Mouse (Mus musculus) layer of hippocampus, postnatal 25 days (tissue): Measurements from ENCODE around the gene Tgfbr1. TPM values are rescaled to one million over a fixed set of nuclear protein-coding genes. Genes with fewer than 3 reads are reported as not detected.
A peak's percentile ranks its signal among the peaks of the same experiment; 100 is the strongest.
"Not testable (repeated sequence)": the region's sequence is repeated elsewhere in the genome, so short reads cannot be mapped to it uniquely, and the experiment has no call there.

Experiments
- DNase-seq, 2 experiments: peaks; one replicate each; pipeline ENCODE4 v3.0.0; 2022; ENCODE audit warnings: mixed read lengths in 2 of 2, low spot score in 1 of 2; ENCODE audit errors: extremely low spot score in 1 of 2
- total RNA-seq, 2 experiments: library from RNA; stranded (reverse); gene quantifications; 2 replicates each; pipeline ENCODE4 v1.2.3; 2021

The Tgfbr1 gene
- total RNA-seq, 2 experiments from 2014 or later, result 25.2 to 28.4 TPM

GRCm38 (mm10) chr4:47342632-47343031 lies 10.4 kb upstream of the Tgfbr1 start:
- no peak for DNase-seq

- DNase-seq, result no peak
Measured at GRCm38 (mm10) chr4:47347022-47347421, 6.0 kb upstream of the Tgfbr1 start.

- no peak for DNase-seq
Measured at GRCm38 (mm10) chr4:47349759-47350158, 3.3 kb upstream of the Tgfbr1 start.

- DNase-seq, result no peak
Measured at GRCm38 (mm10) chr4:47351386-47352049, 1.5 kb upstream of the Tgfbr1 start.

GRCm38 (mm10) chr4:47352061-47352661 lies 861 bp upstream of the Tgfbr1 start:
- DNase-seq, result peak; percentile 32 to 35

GRCm38 (mm10) chr4:47353416-47354111 lies 542 bp downstream of the Tgfbr1 start:
- peak; percentile 22 to 44 for DNase-seq

- DNase-seq, result no peak
Measured at GRCm38 (mm10) chr4:47354304-47354703, 1.3 kb downstream of the Tgfbr1 start.

- no peak for DNase-seq
Measured at GRCm38 (mm10) chr4:47362662-47363061, 9.6 kb downstream of the Tgfbr1 start.

- DNase-seq, result no peak
Measured at GRCm38 (mm10) chr4:47363134-47363533, 10.1 kb downstream of the Tgfbr1 start.

- DNase-seq, result no peak
Measured at GRCm38 (mm10) chr4:47368717-47369116, 15.7 kb downstream of the Tgfbr1 start.

GRCm38 (mm10) chr4:47378716-47379115 lies 25.7 kb downstream of the Tgfbr1 start:
- no peak for DNase-seq

- no peak for DNase-seq
Measured at GRCm38 (mm10) chr4:47382426-47382825, 29.4 kb downstream of the Tgfbr1 start.

- DNase-seq, result not testable (repeated sequence)
Measured at GRCm38 (mm10) chr4:47391926-47392325, 38.9 kb downstream of the Tgfbr1 start.

GRCm38 (mm10) chr4:47396251-47396650 lies 43.2 kb downstream of the Tgfbr1 start:
- DNase-seq, result no peak

- no peak for DNase-seq
Measured at GRCm38 (mm10) chr4:47397951-47398687, 45.1 kb downstream of the Tgfbr1 start.

GRCm38 (mm10) chr4:47399824-47400223 lies 46.8 kb downstream of the Tgfbr1 start:
- peak in 1 of 2 experiments; percentile 16 for DNase-seq

GRCm38 (mm10) chr4:47400314-47400713 lies 47.3 kb downstream of the Tgfbr1 start:
- DNase-seq, result no peak

- no peak for DNase-seq
Measured at GRCm38 (mm10) chr4:47402200-47402599, 49.2 kb downstream of the Tgfbr1 start.

- DNase-seq, result no peak
Measured at GRCm38 (mm10) chr4:47404536-47404935, 51.5 kb downstream of the Tgfbr1 start.

- no peak for DNase-seq
Measured at GRCm38 (mm10) chr4:47407161-47407560, 54.1 kb downstream of the Tgfbr1 start.

- no peak for DNase-seq
Measured at GRCm38 (mm10) chr4:47417871-47418270, 64.8 kb downstream of the Tgfbr1 start.
